Mouse (Mus musculus): ENCODE measurements at regions not wholly inside any gene's neighbourhood (a gene's known extent, or its start where the extent isn't known, plus 50 kb on each side); places are given as distances from the start of the nearest gene placed in this dataset.

DNA sequence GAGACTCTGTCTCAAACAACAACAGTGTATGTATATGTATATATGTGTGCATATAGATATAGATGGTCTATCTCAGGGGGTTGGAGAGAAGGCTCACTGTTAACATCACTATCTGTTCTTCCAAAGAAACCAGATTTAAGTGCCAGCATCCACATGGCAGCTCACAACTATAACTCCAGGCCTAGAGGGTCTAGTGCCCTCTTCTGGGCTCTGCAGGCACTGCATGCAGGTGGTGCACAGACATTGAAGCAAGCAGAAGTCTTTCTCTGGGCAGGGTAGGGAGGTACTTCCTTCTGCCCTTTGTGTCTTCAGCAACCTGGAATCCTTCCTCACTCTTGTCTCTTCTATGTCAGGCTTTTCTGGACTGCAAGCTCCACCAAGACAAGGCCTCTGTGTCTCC lies 50.1 kb upstream of the Gm11733 start:
- Histone ChIP-seq H3K27ac (ENCODE audit: low read depth, low read length) (no peak overlapping the region), H3K36me3 (ENCODE audit: control insufficient read depth, insufficient read depth, low read length) (no peaks in the 10 kb centered on the region), H3K9me3 (ENCODE audit: control insufficient read depth, low read length) (no peaks in the 10 kb centered on the region), H3K4me2 (no peak overlapping the region), H3K4me3 (ENCODE audit: low read depth, low read length) (no peak overlapping the region), H3K27me3 (replicated peaks; ENCODE audit: control insufficient read depth, insufficient read depth, low read length) (peaks cover 35% of the 10 kb centered on the region), H3K4me1 (replicated peaks; ENCODE audit: control insufficient read depth, insufficient read depth, low read length) (no peaks in the 10 kb centered on the region), H3K9ac (ENCODE audit: low read depth, low read length) (no peak overlapping the region)
- DNase-seq (ENCODE audit: low spot score) = no peak
- no peak for ATAC-seq (replicated peaks; ENCODE audit: low FRiP score)

Data from liver, embryonic 11.5 days (tissue).